ENCODE assay signal across 8 mouse cellular contexts in the genomic region with DNA sequence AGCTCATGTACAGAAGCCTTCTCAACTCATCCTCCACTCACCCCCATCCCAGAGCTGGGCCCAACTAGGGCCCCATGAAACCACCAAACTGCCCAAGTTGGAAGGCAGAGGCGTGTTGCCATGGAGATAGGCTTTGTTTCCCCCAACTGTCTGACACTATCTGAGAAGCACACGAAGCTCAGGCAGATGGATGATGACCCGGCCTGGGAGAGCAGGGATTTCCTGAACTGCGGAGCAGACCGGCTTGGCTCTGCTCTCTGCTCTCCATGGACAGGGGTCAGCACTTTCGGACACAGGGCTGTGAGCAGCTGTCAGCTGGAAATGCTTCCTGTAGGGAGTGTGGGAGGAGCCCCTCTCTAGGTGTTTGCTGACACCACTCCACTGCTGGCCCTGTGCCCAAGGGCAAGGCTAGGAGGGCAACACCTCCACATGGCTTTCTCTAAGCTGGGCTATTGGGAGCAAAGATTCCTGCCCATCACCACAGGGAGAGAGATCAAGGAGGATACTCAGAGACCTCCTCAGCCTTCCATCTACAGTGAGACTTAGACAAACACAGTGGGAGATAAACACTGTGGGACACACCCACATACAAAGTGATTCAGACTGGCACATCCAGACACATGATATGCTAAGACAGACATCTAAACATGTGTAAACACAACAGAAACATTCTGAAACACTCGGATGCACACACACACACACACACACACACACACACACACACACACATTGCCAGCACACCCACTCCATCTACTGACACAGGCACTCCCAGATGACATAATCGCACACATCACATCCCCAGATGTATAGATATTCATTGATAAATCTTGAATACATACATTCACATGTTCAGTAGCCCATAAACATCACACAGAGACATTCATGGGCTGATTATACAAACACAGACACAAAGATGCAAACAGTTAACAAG. TPM values are rescaled to one million over a fixed set of nuclear protein-coding genes. Genes with fewer than 3 reads are reported as not detected.
A peak's percentile ranks its signal among the peaks of the same experiment; 100 is the strongest.
DNase-seq lines count a peak whose midpoint lies in the region; ATAC-seq and TF ChIP-seq lines count a peak whose summit lies in the region.

No protein-coding gene starts in this region.

- TF ChIP-seq CTCF in testis, adult 2 months (IDR thresholded peaks at IDR 0.05; ENCODE audit: control insufficient read depth, insufficient read depth, insufficient replicate concordance, low read depth, low read length): no peak

- peak overlapping the region; percentile 66 for H3K4me3 ChIP-seq in testis, adult 2 months (ENCODE audit: control insufficient read depth, low read depth, low read length)

- no peaks in the 10 kb centered on the region for H3K27me3 ChIP-seq in testis, adult 2 months (ENCODE audit: control insufficient read depth, insufficient read depth, low read length)

- peak; percentile 83 for ATAC-seq in megakaryocyte progenitor cell, adult 5-6 weeks (replicated peaks; ENCODE audit: poor library complexity)

- no peaks in the 10 kb centered on the region for H3K36me3 ChIP-seq in testis, adult 2 months (ENCODE audit: control insufficient read depth, insufficient read depth, low read length)

- TF ChIP-seq POLR2A in testis, adult 2 months (IDR thresholded peaks at IDR 0.05; ENCODE audit: control insufficient read depth, low read depth, low read length): peak; percentile 42; the same call in 1 of the 2 replicates

- H3K4me1 ChIP-seq in testis, adult 2 months (ENCODE audit: control insufficient read depth, insufficient read depth, low read length): peaks cover 16% of the 10 kb centered on the region

- DNase-seq in testis, postnatal 14 days (ENCODE audit: low spot score): no peak
- DNase-seq in heart, adult 18-20 months: peak; percentile 38 to 72
- DNase-seq in kidney, postnatal 10 days: peak; percentile 84
- no peak for DNase-seq in right cerebral cortex, postnatal 10 days (ENCODE audit: low spot score in 2 of 2)
- DNase-seq in testis, postnatal 10 days (ENCODE audit: low spot score): no peak
- DNase-seq in layer of hippocampus, adult 8-10 months (ENCODE audit: low spot score in 2 of 2): no peak

- H3K27ac ChIP-seq in testis, adult 2 months (ENCODE audit: control insufficient read depth, insufficient read depth, low read depth, low read length): peak overlapping the region; percentile 60

RNA-seq across cellular contexts. Expression of gene C77080, which starts 4.5 kb away (rescaled TPM):
- 1.4 and 2.5 TPM in 2 replicates for polyA plus RNA-seq in testis, adult 2 months (2012; rRNA removed)
- total RNA-seq in heart, adult 18-20 months (2021): 1 to 10 TPM; 2.6 to 3.0 TPM
- 0.12 and 0.25 TPM in 2 replicates for total RNA-seq in megakaryocyte progenitor cell, adult 5-6 weeks (2015)
- total RNA-seq in megakaryocyte progenitor cell, adult 5-6 weeks (2017): not detected in 2 replicates
- total RNA-seq in layer of hippocampus, adult 8-10 months (2022): 10 to 100 TPM; 10.1 to 12.6 (median 11.4) TPM

RNA-seq across cellular contexts. Expression of gene Sync, which starts 30.7 kb away (rescaled TPM):
- 0.36 and 0.40 TPM in 2 replicates for polyA plus RNA-seq in testis, adult 2 months (2012; rRNA removed)
- total RNA-seq in heart, adult 18-20 months (2021): 10 to 100 TPM; 18.9 to 24.9 TPM
- total RNA-seq in megakaryocyte progenitor cell, adult 5-6 weeks (2015): not detected in 2 replicates
- 0.08 TPM in 1 of 2 replicates, not detected in the other for total RNA-seq in megakaryocyte progenitor cell, adult 5-6 weeks (2017)
- total RNA-seq in layer of hippocampus, adult 8-10 months (2022): 1 to 10 TPM in 3 of 4 experiments, under 1 TPM in 1; 0.63 to 2.2 (median 1.1) TPM

Comparison
In these comparisons a context has a peak if more than half of its experiments do, and no peak if none do; other contexts are left out.
1. DNase-seq: peak in heart, adult 18-20 months (2 of 2) and kidney, postnatal 10 days (single experiment); none in testis, postnatal 14 days (single experiment), right cerebral cortex, postnatal 10 days (0 of 2), testis, postnatal 10 days (single experiment) and layer of hippocampus, adult 8-10 months (0 of 2).
2. RNA of gene Sync, which starts 30.7 kb away (total RNA-seq): 18.9 to 24.9 TPM in heart, adult 18-20 months; 0.63 to 2.2 TPM in layer of hippocampus, adult 8-10 months and 0.08 TPM in megakaryocyte progenitor cell, adult 5-6 weeks; every median in the first group is over 4 times any median in the second.